Mouse (Mus musculus) neural tube, embryonic 10.5 days (tissue): ENCODE measurements around the gene Olfr747.
"Not testable (repeated sequence)": the region's sequence is repeated elsewhere in the genome, so short reads cannot be mapped to it uniquely, and the experiment has no call there.

Experiments
- DNase-seq: peaks from one replicate; pipeline ENCODE4 v3.0.0-alpha.2; 2017; ENCODE audit warnings: low spot score; ENCODE audit errors: extremely low spot score

The Olfr747 gene

GRCm38 (mm10) chr14:50693106-50693505, at the start of gene Olfr747:
Gene Olfr747 (minus strand): TSS chr14:50693206.
- DNase-seq, result no peak

DNA sequence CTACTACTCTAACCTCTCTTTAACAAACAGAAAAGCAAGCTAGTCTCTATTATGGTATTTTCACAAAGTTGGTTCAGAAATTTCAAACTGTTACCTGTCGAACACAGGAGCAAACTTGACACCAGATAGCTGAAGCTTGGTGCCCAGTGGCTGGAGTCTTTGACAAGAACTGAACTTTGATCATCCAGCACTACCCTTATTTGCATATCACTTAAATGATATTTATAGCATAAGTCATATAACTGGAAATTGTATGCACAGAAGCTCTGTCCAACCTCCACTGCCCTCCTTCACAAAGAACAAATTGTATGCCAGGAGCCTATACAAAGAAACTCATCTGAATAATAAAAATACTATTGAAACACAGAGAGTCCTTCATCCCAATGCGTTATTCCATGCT, 48.6 kb upstream of the Olfr747 start:
- no peak for DNase-seq

DNA sequence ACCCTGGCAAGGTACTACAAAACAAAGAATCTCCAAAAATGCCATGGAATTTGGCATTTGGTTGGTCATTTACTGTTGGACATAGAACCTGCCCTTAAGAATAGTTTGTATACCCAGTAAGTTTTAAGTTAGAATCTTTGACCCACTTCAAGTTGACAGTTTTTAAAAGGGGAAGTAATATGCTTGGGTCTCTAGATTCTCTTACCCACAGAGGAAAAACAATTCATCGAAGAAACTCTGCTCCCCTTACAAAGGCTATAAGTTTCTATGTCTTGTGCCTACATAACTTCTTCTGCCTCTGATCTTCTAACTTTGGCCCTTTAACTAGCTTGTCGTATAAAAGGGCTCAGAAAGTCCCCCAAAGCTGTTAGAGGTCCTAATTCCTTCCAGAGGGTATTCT, 47.3 kb upstream of the Olfr747 start:
- no peak for DNase-seq

- not testable (repeated sequence) for DNase-seq
Observed at GRCm38 (mm10) chr14:50722371-50722770, 29.4 kb upstream of the Olfr747 start.

DNA sequence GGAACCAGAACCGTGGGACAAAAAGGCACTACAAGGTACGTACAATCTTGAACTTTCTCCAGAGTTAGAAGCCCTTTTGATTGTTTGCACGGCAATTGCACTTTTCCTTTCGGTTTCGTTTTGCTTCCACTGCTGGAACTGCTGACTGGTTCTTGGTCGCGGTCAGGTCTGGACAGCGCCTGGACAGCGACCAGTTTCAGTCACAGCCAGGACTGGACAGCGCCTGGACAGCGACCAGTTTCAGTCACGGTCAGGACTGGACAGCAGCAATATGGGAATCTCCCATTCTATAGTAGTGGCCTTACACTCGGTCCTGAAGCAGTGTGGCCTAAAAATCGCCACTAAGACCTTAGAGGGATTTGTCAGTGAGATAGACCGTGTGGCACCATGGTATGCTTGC, 26.9 kb upstream of the Olfr747 start:
- DNase-seq, result not testable (repeated sequence)

GRCm38 (mm10) chr14:50707073-50707472, 14.1 kb upstream of the Olfr747 start, which contains the start of gene Olfr748:
Gene Olfr748 (plus strand): TSS chr14:50707373.
- no peak for DNase-seq

DNA sequence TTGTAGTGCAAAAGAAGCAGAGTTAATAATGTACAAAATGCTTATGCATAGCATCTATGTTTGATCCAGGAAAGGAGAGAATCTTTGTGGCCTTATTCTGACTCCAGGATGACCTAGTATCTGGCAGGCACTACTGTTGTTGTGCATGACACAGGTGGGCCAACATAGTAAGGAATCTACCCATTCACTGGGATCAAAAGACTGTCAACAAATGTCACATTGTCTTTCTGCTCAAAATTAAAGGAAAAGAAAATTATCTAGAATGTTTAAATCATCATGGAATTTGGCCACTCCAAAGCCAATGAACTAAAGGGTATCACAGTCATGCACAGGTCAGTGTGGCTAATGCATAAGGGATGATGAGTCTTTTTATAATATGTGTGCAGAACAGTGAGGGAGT, 46.2 kb downstream of the Olfr747 start, which contains the start of gene Olfr746:
TSS of gene Olfr746 (plus strand) at position 301 of the 400 bp plus-strand sequence.
- DNase-seq, result no peak

GRCm38 (mm10) chr14:50639088-50639487, 53.9 kb downstream of the Olfr747 start, which contains the start of gene Olfr745:
Gene Olfr745 (plus strand): TSS chr14:50639388.
- DNase-seq, result no peak
